ENCODE assay signal across 20 mouse cellular contexts in the genomic region with DNA sequence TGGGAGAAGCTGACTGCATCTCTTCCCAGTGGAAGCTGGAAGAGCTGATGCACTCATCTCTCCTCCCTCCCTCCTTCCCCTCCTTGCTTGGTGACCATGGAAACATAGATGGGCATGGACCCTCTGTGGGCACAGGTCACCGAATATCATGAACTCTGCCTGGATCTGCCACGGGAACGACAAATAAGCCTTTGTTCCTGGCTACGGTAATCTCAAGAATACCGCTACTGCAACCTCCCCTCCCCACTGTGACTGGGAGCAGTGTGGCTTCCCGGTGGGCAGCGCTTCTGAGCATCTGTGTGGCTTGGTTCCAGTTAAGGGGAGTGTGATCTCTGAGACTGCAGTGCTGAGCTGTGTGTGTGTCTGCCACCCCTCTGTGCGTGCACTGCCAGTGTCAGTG.
A peak's percentile ranks its signal among the peaks of the same experiment; 100 is the strongest.
DNase-seq lines count a peak whose midpoint lies in the region; ATAC-seq lines count a peak whose summit lies in the region.
"Had no signal": no experiment of that assay in that cellular context is flagged by ENCODE, and none has a peak within 500 bp of the region (broad histone marks: within the 10 kb centered on the region; RNA-seq: fewer than 3 reads in every experiment).

No protein-coding gene starts in this region.

- WGBS in forebrain, embryonic 13.5 days = 24% methylated on average over 8 of the region's 8 CpGs
- 18% methylated on average over 8 of the region's 8 CpGs for WGBS in forebrain, embryonic 15.5 days
- 26% methylated on average over 8 of the region's 8 CpGs for WGBS in hindbrain, embryonic 10.5 days
- WGBS in hindbrain, embryonic 15.5 days = 13% methylated on average over 8 of the region's 8 CpGs
- 16% methylated on average over 8 of the region's 8 CpGs for WGBS in midbrain, embryonic 16.5 days

- H3K4me1 ChIP-seq in forebrain, embryonic 13.5 days = peaks cover 74% of the 10 kb centered on the region
- peaks cover 61% of the 10 kb centered on the region for H3K4me1 ChIP-seq in forebrain, embryonic 15.5 days
- peaks cover 74% of the 10 kb centered on the region for H3K4me1 ChIP-seq in hindbrain, embryonic 10.5 days (replicated peaks)
- H3K4me1 ChIP-seq in hindbrain, embryonic 15.5 days (replicated peaks) = peaks cover 69% of the 10 kb centered on the region
- peaks cover 43% of the 10 kb centered on the region for H3K4me1 ChIP-seq in midbrain, embryonic 16.5 days (ENCODE audit: control insufficient read depth, insufficient read depth, low read length)

- H3K9ac ChIP-seq in forebrain, embryonic 13.5 days = 0 out of 2 replicates have a peak overlapping the region, but pooled peaks have one; percentile 14
- no peak overlapping the region for H3K9ac ChIP-seq in forebrain, embryonic 15.5 days (replicated peaks)
- no peak overlapping the region for H3K9ac ChIP-seq in hindbrain, embryonic 15.5 days
- peak overlapping the region; percentile 49; the same call in 1 of the 2 replicates for H3K9ac ChIP-seq in midbrain, embryonic 16.5 days (ENCODE audit: low read depth, low read length)
- H3K9ac ChIP-seq: embryonic facial prominence, embryonic 12.5 days; heart, embryonic 13.5 days had no signal

- H3K27ac ChIP-seq in forebrain, embryonic 13.5 days = peak overlapping the region; percentile 84
- no peak overlapping the region for H3K27ac ChIP-seq in forebrain, embryonic 15.5 days (replicated peaks)
- H3K27ac ChIP-seq in hindbrain, embryonic 10.5 days = peak overlapping the region; percentile 76
- peak overlapping the region; percentile 85 for H3K27ac ChIP-seq in hindbrain, embryonic 15.5 days (replicated peaks)
- peak overlapping the region; percentile 57 for H3K27ac ChIP-seq in midbrain, embryonic 16.5 days (ENCODE audit: low read length)
- H3K27ac ChIP-seq: embryonic facial prominence, embryonic 12.5 days; heart, embryonic 13.5 days had no signal

- no peak overlapping the region for H3K4me3 ChIP-seq in forebrain, embryonic 13.5 days
- no peak overlapping the region for H3K4me3 ChIP-seq in forebrain, embryonic 15.5 days
- no peak overlapping the region for H3K4me3 ChIP-seq in hindbrain, embryonic 10.5 days
- H3K4me3 ChIP-seq in hindbrain, embryonic 15.5 days = no peak overlapping the region
- no peak overlapping the region for H3K4me3 ChIP-seq in midbrain, embryonic 16.5 days (ENCODE audit: low read depth, low read length)
- H3K4me3 ChIP-seq: embryonic facial prominence, embryonic 12.5 days; erythroblast, embryonic 14.5 days; heart, embryonic 13.5 days had no signal

- no peak overlapping the region for H3K4me2 ChIP-seq in forebrain, embryonic 13.5 days
- no peak overlapping the region for H3K4me2 ChIP-seq in forebrain, embryonic 15.5 days (replicated peaks)
- H3K4me2 ChIP-seq in hindbrain, embryonic 15.5 days = no peak overlapping the region
- no peak overlapping the region for H3K4me2 ChIP-seq in midbrain, embryonic 16.5 days (ENCODE audit: low read length)
- H3K4me2 ChIP-seq: embryonic facial prominence, embryonic 12.5 days; heart, embryonic 13.5 days; liver, embryonic 11.5 days had no signal

- H3K36me3 ChIP-seq in forebrain, embryonic 13.5 days (ENCODE audit: poor library complexity, severe bottlenecking) = 0 out of 2 replicates have a peak, but pooled peaks cover 7% of the 10 kb centered on the region
- H3K36me3 ChIP-seq in forebrain, embryonic 15.5 days = no peaks in the 10 kb centered on the region
- peaks cover 72% of the 10 kb centered on the region for H3K36me3 ChIP-seq in hindbrain, embryonic 10.5 days
- no peaks in the 10 kb centered on the region for H3K36me3 ChIP-seq in hindbrain, embryonic 15.5 days
- H3K36me3 ChIP-seq in midbrain, embryonic 16.5 days (ENCODE audit: control insufficient read depth, insufficient read depth, low read length) = no peaks in the 10 kb centered on the region

- H3K9me3 ChIP-seq in forebrain, embryonic 13.5 days (replicated peaks) = no peaks in the 10 kb centered on the region
- no peaks in the 10 kb centered on the region for H3K9me3 ChIP-seq in forebrain, embryonic 15.5 days
- H3K9me3 ChIP-seq in hindbrain, embryonic 10.5 days = no peaks in the 10 kb centered on the region
- no peaks in the 10 kb centered on the region for H3K9me3 ChIP-seq in hindbrain, embryonic 15.5 days
- no peaks in the 10 kb centered on the region for H3K9me3 ChIP-seq in midbrain, embryonic 16.5 days (replicated peaks; ENCODE audit: control insufficient read depth, low read length, poor library complexity, severe bottlenecking)
- H3K9me3 ChIP-seq: embryonic facial prominence, embryonic 12.5 days; heart, embryonic 13.5 days had no signal

- no peak for ATAC-seq in forebrain, embryonic 13.5 days
- ATAC-seq in forebrain, embryonic 15.5 days (replicated peaks) = no peak
- no peak for ATAC-seq in hindbrain, embryonic 15.5 days (ENCODE audit: low FRiP score, low read depth)
- ATAC-seq in midbrain, embryonic 16.5 days = no peak

- 0 out of 2 replicates have a peak, but pooled peaks cover 4% of the 10 kb centered on the region for H3K27me3 ChIP-seq in forebrain, embryonic 13.5 days
- H3K27me3 ChIP-seq in forebrain, embryonic 15.5 days = no peaks in the 10 kb centered on the region
- H3K27me3 ChIP-seq in hindbrain, embryonic 10.5 days (ENCODE audit: insufficient read depth, poor library complexity, severe bottlenecking) = no peaks in the 10 kb centered on the region
- no peaks in the 10 kb centered on the region for H3K27me3 ChIP-seq in hindbrain, embryonic 15.5 days
- H3K27me3 ChIP-seq in midbrain, embryonic 16.5 days (ENCODE audit: control insufficient read depth, insufficient read depth, low read depth, low read length) = no peaks in the 10 kb centered on the region
- H3K27me3 ChIP-seq: embryonic facial prominence, embryonic 12.5 days had no signal

- no peak for DNase-seq in hindbrain, embryonic 10.5 days (ENCODE audit: low spot score)
- DNase-seq in ovary, adult 18-20 months (ENCODE audit: low spot score) = no peak
- no peak for DNase-seq in kidney, postnatal 36 days
- DNase-seq: cerebellum, adult 8-10 months; gastrocnemius, postnatal 10 days; heart, adult 18-20 months; kidney, postnatal 4 days; layer of hippocampus, adult 9-11 months; lung, adult 18-20 months; right cerebral cortex, postnatal 14 days; spleen, adult 18-20 months; thymus, postnatal 25 days had no signal

Comparison
In these comparisons a context has a peak if more than half of its experiments do, and no peak if none do; other contexts are left out.
1. H3K9ac ChIP-seq: peak in forebrain, embryonic 13.5 days (single experiment) and midbrain, embryonic 16.5 days (single experiment); none in forebrain, embryonic 15.5 days (single experiment) and hindbrain, embryonic 15.5 days (single experiment).